Mouse (Mus musculus) brown adipose tissue, adult 24 weeks (tissue): ENCODE measurements around the gene 1110008L16Rik. TPM values are rescaled to one million over a fixed set of nuclear protein-coding genes. Genes with fewer than 3 reads are reported as not detected.

Source experiments
- polyA plus RNA-seq: library from polyadenylated mRNA; stranded (reverse); fragments of >200 nt; gene quantifications from 2 replicates; pipeline ENCODE4 v1.2.4, GENCODE M21; 2012; ENCODE audit not compliant: missing spikeins, insufficient read depth, insufficient read length

The 1110008L16Rik gene
- polyA plus RNA-seq, 1 experiment, result 16.0 TPM

Other genes with a start within 250 kb of the 1110008L16Rik start
- gene 2700097O09Rik, start 219.5 kb upstream of the 1110008L16Rik start, polyA plus RNA-seq, result 9.1 and 11.2 TPM in 2 replicates
- 82.3 and 86.5 TPM in 2 replicates for gene Srp54a, start 219.3 kb upstream of the 1110008L16Rik start, polyA plus RNA-seq
- gene Fam177a, start 175.1 kb upstream of the 1110008L16Rik start, polyA plus RNA-seq, result 19.3 and 21.7 TPM in 2 replicates
- gene Srp54b, start 144.5 kb upstream of the 1110008L16Rik start, polyA plus RNA-seq, result 15.7 and 18.4 TPM in 2 replicates
- gene 1700047I17Rik2, start 100.0 kb upstream of the 1110008L16Rik start, polyA plus RNA-seq, result 14.5 TPM in 1 of 2 replicates, not detected in the other
- gene Srp54c, start 69.4 kb upstream of the 1110008L16Rik start, polyA plus RNA-seq, result 71.7 and 92.8 TPM in 2 replicates
- 13.2 and 21.5 TPM in 2 replicates for gene Ppp2r3c, start 3.4 kb downstream of the 1110008L16Rik start, polyA plus RNA-seq
- 251 and 340 TPM in 2 replicates for gene Psma6, start 84.6 kb downstream of the 1110008L16Rik start, polyA plus RNA-seq
- 29.4 and 35.2 TPM in 2 replicates for gene Nfkbia, start 193.1 kb downstream of the 1110008L16Rik start, polyA plus RNA-seq